Mouse (Mus musculus) cerebellum, adult 11-12 months (tissue): ENCODE measurements at regions not wholly inside any gene's neighbourhood (a gene's known extent, or its start where the extent isn't known, plus 50 kb on each side); places are given as distances from the start of the nearest gene placed in this dataset.
A peak's percentile ranks its signal among the peaks of the same experiment; 100 is the strongest.

Source experiments
- DNase-seq: peaks from one replicate; pipeline ENCODE4 v3.0.0; 2022

GRCm38 (mm10) chr13:93243076-93243475, 50.9 kb upstream of the Tent2 start:
- peak; percentile 35 for DNase-seq

GRCm38 (mm10) chr13:93248711-93249110, 50.7 kb upstream of the Homer1 start:
- DNase-seq: no peak
